Mouse (Mus musculus): ENCODE results near the gene Trim68. TPM values are rescaled to one million over a fixed set of nuclear protein-coding genes. Genes with fewer than 3 reads are reported as not detected.

Trim68 gene
- polyA plus RNA-seq (2014; fragmentation: Nextera tagmentation; extraction: Ambion mirVana), result 14.0 and 16.5 TPM in 2 replicates

DNA sequence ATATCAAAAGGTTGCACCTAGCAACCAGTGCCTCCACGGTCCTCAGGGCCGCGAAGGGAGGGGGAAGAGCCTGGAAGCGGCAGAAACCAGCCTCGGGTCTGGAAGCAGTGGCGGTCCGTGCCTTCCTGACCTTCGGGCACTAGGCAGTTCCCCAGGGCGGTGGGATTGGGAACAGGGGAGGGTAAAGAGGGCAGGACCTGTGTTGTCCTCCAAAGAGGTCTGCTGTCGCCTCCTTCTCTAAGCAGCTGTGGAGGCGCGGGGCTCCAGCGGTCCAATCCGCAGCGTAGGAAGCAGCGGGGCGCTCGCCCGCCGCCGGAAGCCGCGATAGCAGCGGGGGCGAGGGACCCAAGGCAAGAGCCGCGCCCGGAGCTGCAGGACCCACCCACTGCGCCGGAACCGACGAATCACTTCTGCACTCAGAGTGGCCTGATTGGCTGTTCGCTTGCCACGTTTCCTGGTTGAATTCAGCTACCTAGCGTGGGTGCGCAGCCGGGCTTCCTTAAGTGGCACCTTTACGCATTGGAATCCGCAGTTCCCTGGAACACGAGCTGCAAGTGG, at the start of gene Trim68:
Gene Trim68, minus strand, starts transcription at position 384 of the 558 bp plus-strand sequence.
- Histone ChIP-seq H3K27ac (ENCODE audit: low read depth, low read length) (peak within 1 kb of the TSS; percentile 88), H3K9me3 (replicated peaks; ENCODE audit: control insufficient read depth, low read length) (no peaks in the 10 kb centered on the region), H3K36me3 (ENCODE audit: control insufficient read depth, insufficient read depth, low read length) (no peaks in the 10 kb centered on the region), H3K9ac (ENCODE audit: low read depth, low read length) (peak within 1 kb of the TSS; percentile 87), H3K4me2 (peak within 1 kb of the TSS; percentile 68), H3K4me1 (ENCODE audit: control insufficient read depth, insufficient read depth, low read length) (no peaks in the 10 kb centered on the region), H3K27me3 (ENCODE audit: control insufficient read depth, insufficient read depth, low read length) (no peaks in the 10 kb centered on the region), H3K4me3 (ENCODE audit: low read depth, low read length) (peak within 1 kb of the TSS; percentile 71)
- ATAC-seq (replicated peaks; ENCODE audit: insufficient number of reproducible peaks, low FRiP score, low TSS enrichment), result peak; percentile 98
- under 1% methylated on average over 38 of the region's 40 CpGs for WGBS (ENCODE audit: insufficient replicate concordance)

DNA sequence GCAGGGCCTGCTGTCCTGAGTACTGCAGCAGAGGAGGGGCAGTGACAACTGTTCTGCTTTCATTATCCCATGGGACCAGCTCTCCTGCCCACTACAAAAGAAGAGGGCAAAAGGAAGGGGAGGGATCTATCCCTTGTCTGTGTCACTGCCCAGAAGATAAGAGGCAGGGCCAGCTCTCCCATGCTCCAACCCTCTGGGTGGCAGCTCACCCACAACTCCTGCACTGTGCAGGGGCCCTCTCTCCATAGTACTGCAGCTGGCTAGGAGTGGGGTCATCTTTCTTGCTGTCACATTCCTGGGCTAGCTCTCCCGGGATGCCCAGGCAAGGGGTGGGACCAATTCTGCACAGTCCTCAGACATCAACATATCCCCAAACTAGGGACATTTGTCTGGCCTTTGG, 46.7 kb upstream of the Trim68 start:
- H3K27me3 ChIP-seq (ENCODE audit: control insufficient read depth, insufficient read depth, low read length), result no peaks in the 10 kb centered on the region
- WGBS (ENCODE audit: insufficient replicate concordance), result 38% methylated on average over 1 of the region's 1 CpGs
- ATAC-seq (replicated peaks; ENCODE audit: insufficient number of reproducible peaks, low FRiP score, low TSS enrichment), result 0 out of 2 replicates have a peak, but pooled peaks have one; percentile 22
- H3K4me3 ChIP-seq (ENCODE audit: low read depth, low read length), result no peak overlapping the region
- no peak overlapping the region for H3K4me2 ChIP-seq
- no peak overlapping the region for H3K9ac ChIP-seq (ENCODE audit: low read depth, low read length)
- no peaks in the 10 kb centered on the region for H3K4me1 ChIP-seq (ENCODE audit: control insufficient read depth, insufficient read depth, low read length)
- no peak overlapping the region for H3K27ac ChIP-seq (ENCODE audit: low read depth, low read length)
- H3K36me3 ChIP-seq (ENCODE audit: control insufficient read depth, insufficient read depth, low read length), result no peaks in the 10 kb centered on the region
- no peaks in the 10 kb centered on the region for H3K9me3 ChIP-seq (replicated peaks; ENCODE audit: control insufficient read depth, low read length)

DNA sequence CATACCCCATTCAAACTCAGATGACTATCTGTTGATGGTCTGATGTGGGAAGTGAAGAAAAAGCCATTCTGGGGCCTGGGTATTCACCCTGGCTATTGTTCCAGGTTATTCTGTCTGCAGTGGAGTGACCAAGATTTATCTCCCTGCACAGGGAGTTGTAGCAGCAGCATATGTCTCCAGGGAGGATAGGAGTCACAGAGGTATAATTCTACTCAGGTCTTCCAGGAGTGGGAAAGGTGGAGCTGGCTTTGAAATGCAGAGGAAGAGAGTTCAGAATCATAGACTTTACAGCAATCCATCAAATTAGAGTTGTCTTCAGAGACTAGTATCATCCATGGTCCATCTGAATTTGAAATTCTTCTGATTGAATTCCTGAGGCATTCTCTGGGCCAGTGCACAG, 40.3 kb upstream of the Trim68 start, which contains the start of gene Olfr559:
Gene Olfr559, minus strand, starts transcription at position 101 of the 400 bp plus-strand sequence.
- Histone ChIP-seq H3K4me2 (no peak within 1 kb of the TSS), H3K4me1 (ENCODE audit: control insufficient read depth, insufficient read depth, low read length) (no peaks in the 10 kb centered on the region), H3K36me3 (ENCODE audit: control insufficient read depth, insufficient read depth, low read length) (no peaks in the 10 kb centered on the region), H3K9ac (ENCODE audit: low read depth, low read length) (no peak within 1 kb of the TSS), H3K27ac (ENCODE audit: low read depth, low read length) (no peak within 1 kb of the TSS), H3K9me3 (replicated peaks; ENCODE audit: control insufficient read depth, low read length) (no peaks in the 10 kb centered on the region), H3K27me3 (ENCODE audit: control insufficient read depth, insufficient read depth, low read length) (no peaks in the 10 kb centered on the region), H3K4me3 (ENCODE audit: low read depth, low read length) (no peak within 1 kb of the TSS)
- ATAC-seq (replicated peaks; ENCODE audit: insufficient number of reproducible peaks, low FRiP score, low TSS enrichment), result no peak

DNA sequence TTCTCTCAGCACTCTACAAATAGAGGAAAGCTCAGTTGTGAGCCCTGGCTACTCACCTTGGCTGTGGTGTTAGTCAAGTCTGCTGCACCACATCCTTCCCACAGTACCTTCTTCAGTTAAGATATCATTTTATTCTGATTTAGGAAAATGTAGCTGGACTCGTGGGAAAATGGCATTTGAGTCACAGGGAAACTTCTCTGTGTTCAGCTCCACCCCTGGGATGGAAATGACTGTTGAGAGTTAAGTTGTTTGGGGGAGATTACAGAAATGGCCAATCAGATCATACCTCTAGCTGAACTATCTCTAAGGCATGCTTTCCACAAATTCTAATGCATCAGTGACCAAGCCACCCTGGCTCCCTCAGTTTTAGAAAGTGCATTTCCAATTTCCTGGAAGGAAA, 31.8 kb upstream of the Trim68 start, which contains the start of gene Olfr33:
Gene Olfr33, minus strand, starts transcription at position 101 of the 400 bp plus-strand sequence.
- H3K4me1 ChIP-seq (ENCODE audit: control insufficient read depth, insufficient read depth, low read length), result no peaks in the 10 kb centered on the region
- H3K36me3 ChIP-seq (ENCODE audit: control insufficient read depth, insufficient read depth, low read length), result no peaks in the 10 kb centered on the region
- no peak within 1 kb of the TSS for H3K27ac ChIP-seq (ENCODE audit: low read depth, low read length)
- no peaks in the 10 kb centered on the region for H3K27me3 ChIP-seq (ENCODE audit: control insufficient read depth, insufficient read depth, low read length)
- no peak within 1 kb of the TSS for H3K4me2 ChIP-seq
- H3K4me3 ChIP-seq (ENCODE audit: low read depth, low read length), result no peak within 1 kb of the TSS
- no peak within 1 kb of the TSS for H3K9ac ChIP-seq (ENCODE audit: low read depth, low read length)
- ATAC-seq (replicated peaks; ENCODE audit: insufficient number of reproducible peaks, low FRiP score, low TSS enrichment), result no peak
- no peaks in the 10 kb centered on the region for H3K9me3 ChIP-seq (replicated peaks; ENCODE audit: control insufficient read depth, low read length)
- 29% methylated on average over 1 of the region's 1 CpGs for WGBS (ENCODE audit: insufficient replicate concordance)

DNA sequence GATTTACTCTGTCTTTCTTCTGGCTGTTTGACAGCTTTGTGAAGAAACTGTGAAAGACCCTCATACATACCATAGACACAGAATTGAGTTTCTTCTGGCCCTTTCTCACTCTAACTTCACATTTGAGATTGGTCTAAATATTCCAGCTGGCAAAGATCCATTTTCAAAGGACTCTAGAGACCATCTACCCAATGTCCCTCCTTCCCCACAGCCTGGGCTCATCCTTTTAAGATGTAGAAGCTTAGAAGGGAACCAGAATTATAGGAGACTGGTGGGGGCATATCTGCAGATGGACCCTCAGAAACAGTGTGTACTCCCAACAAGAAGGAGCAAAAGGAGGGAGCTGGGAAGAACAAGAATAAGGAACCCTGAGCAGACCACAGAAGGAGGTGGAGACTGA, 14.8 kb upstream of the Trim68 start, which contains the start of gene Olfr558:
Gene Olfr558, plus strand, starts transcription at position 301 of the 400 bp plus-strand sequence.
- Histone ChIP-seq H3K9me3 (replicated peaks; ENCODE audit: control insufficient read depth, low read length) (no peaks in the 10 kb centered on the region), H3K27me3 (ENCODE audit: control insufficient read depth, insufficient read depth, low read length) (no peaks in the 10 kb centered on the region), H3K4me1 (ENCODE audit: control insufficient read depth, insufficient read depth, low read length) (no peaks in the 10 kb centered on the region), H3K36me3 (ENCODE audit: control insufficient read depth, insufficient read depth, low read length) (no peaks in the 10 kb centered on the region), H3K4me3 (ENCODE audit: low read depth, low read length) (no peak within 1 kb of the TSS), H3K9ac (ENCODE audit: low read depth, low read length) (no peak within 1 kb of the TSS), H3K4me2 (no peak within 1 kb of the TSS), H3K27ac (ENCODE audit: low read depth, low read length) (no peak within 1 kb of the TSS)
- ATAC-seq (replicated peaks; ENCODE audit: insufficient number of reproducible peaks, low FRiP score, low TSS enrichment), result no peak

DNA sequence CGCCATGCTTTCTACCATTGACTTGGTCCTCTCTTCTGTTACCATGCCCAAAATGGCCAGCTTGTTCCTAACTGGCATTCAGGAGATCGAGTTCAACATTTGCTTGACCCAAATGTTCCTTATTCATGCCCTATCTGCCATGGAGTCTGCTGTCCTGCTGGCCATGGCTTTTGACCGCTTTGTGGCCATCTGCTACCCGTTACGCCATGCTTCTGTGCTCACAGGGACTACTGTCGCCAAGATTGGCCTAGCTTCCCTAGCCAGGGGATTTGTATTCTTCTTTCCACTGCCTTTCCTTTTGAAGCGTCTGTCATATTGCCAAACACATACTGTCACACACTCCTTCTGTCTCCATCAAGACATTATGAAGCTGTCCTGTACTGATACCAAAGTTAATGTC, 11.3 kb upstream of the Trim68 start:
- no peaks in the 10 kb centered on the region for H3K36me3 ChIP-seq (ENCODE audit: control insufficient read depth, insufficient read depth, low read length)
- no peak for ATAC-seq (replicated peaks; ENCODE audit: insufficient number of reproducible peaks, low FRiP score, low TSS enrichment)
- H3K9me3 ChIP-seq (replicated peaks; ENCODE audit: control insufficient read depth, low read length), result no peaks in the 10 kb centered on the region
- H3K27ac ChIP-seq (ENCODE audit: low read depth, low read length), result no peak overlapping the region
- no peaks in the 10 kb centered on the region for H3K4me1 ChIP-seq (ENCODE audit: control insufficient read depth, insufficient read depth, low read length)
- no peak overlapping the region for H3K4me3 ChIP-seq (ENCODE audit: low read depth, low read length)
- H3K27me3 ChIP-seq (ENCODE audit: control insufficient read depth, insufficient read depth, low read length), result no peaks in the 10 kb centered on the region
- 83% methylated on average over 7 of the region's 7 CpGs for WGBS (ENCODE audit: insufficient replicate concordance)
- no peak overlapping the region for H3K9ac ChIP-seq (ENCODE audit: low read depth, low read length)
- H3K4me2 ChIP-seq, result no peak overlapping the region

DNA sequence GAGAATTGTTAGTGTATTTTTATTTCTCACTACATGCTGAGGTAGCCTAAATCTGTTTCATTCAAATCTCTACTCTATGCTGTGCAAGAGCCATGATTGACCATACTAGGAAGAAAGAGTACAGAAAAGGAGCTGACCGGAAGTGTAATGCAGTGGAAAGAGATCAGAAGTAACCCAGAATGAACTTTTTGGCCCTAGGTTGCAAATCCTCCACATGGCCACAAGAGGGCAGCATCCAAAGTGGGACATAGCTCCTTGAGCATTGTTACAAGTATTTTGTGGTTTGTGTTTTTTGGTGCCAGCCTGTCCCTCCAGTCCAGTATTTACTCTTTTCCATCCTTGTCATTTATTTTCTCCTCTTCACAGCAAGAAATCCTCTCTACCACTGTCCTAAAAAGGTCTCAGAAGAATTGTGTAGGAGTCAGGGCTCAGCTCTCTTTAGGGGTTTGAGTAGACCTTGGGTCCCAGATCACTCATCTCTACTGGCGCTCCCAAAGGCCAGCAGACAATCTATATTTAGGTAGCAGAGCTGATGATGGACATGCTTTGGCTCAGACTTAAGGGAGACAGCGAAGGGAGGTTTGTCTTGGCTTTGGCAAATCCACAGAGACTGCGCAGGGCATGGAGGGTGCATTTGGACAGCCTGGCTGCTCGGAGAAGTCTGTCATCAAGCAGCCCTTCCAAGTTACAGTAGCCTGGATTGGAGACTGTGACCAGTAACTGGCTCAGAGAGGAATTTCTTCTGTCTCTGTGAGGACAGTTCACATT, 8.4 kb upstream of the Trim68 start, which contains the start of gene Olfr557:
Gene Olfr557, plus strand, starts transcription at position 553 of the 768 bp plus-strand sequence.
- H3K9ac ChIP-seq (ENCODE audit: low read depth, low read length), result no peak within 1 kb of the TSS
- no peak within 1 kb of the TSS for H3K4me3 ChIP-seq (ENCODE audit: low read depth, low read length)
- no peaks in the 10 kb centered on the region for H3K4me1 ChIP-seq (ENCODE audit: control insufficient read depth, insufficient read depth, low read length)
- H3K9me3 ChIP-seq (replicated peaks; ENCODE audit: control insufficient read depth, low read length), result no peaks in the 10 kb centered on the region
- no peak within 1 kb of the TSS for H3K4me2 ChIP-seq
- no peak for ATAC-seq (replicated peaks; ENCODE audit: insufficient number of reproducible peaks, low FRiP score, low TSS enrichment)
- H3K36me3 ChIP-seq (ENCODE audit: control insufficient read depth, insufficient read depth, low read length), result no peaks in the 10 kb centered on the region
- no peaks in the 10 kb centered on the region for H3K27me3 ChIP-seq (ENCODE audit: control insufficient read depth, insufficient read depth, low read length)
- H3K27ac ChIP-seq (ENCODE audit: low read depth, low read length), result no peak within 1 kb of the TSS
- 66% methylated on average over 5 of the region's 5 CpGs for WGBS (ENCODE audit: insufficient replicate concordance)

DNA sequence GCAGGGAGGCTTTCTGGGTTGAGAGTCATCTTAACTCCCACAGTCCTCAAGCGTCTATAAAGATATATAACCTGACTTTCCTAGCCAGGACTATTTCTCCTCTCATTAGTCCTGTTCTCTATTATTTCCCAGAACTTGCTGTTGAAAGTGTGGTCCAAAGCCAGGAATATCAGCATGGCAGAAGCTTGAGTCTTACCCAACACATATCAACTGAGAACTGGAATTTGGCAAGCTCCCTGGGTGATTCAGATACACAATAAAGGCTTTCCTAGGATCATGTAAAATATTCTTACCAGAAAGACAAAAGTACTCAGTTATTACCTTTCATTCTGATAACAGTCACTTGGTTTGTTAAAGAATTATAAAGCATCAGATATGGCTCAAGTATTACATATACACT, 5.2 kb downstream of the Trim68 start:
- Histone ChIP-seq H3K36me3 (ENCODE audit: control insufficient read depth, insufficient read depth, low read length) (no peaks in the 10 kb centered on the region), H3K27me3 (ENCODE audit: control insufficient read depth, insufficient read depth, low read length) (no peaks in the 10 kb centered on the region), H3K9me3 (replicated peaks; ENCODE audit: control insufficient read depth, low read length) (no peaks in the 10 kb centered on the region), H3K9ac (ENCODE audit: low read depth, low read length) (no peak overlapping the region), H3K4me2 (no peak overlapping the region), H3K27ac (ENCODE audit: low read depth, low read length) (no peak overlapping the region), H3K4me3 (ENCODE audit: low read depth, low read length) (no peak overlapping the region), H3K4me1 (ENCODE audit: control insufficient read depth, insufficient read depth, low read length) (peaks cover 4% of the 10 kb centered on the region; the same call in 1 of the 2 replicates)
- no peak for ATAC-seq (replicated peaks; ENCODE audit: insufficient number of reproducible peaks, low FRiP score, low TSS enrichment)
- 76% methylated on average over 1 of the region's 1 CpGs for WGBS (ENCODE audit: insufficient replicate concordance)
